Mouse (Mus musculus) heart, postnatal 0 days (tissue): ENCODE data around the gene Rps8. TPM values are rescaled to one million over a fixed set of nuclear protein-coding genes. Genes with fewer than 3 reads are reported as not detected.

Source experiments
- ATAC-seq: fragments of 200-750 bp; cut with Nextera tagmentation; 2 replicates; pipeline ENCODE4 v1.8.0; 2017; ENCODE audit warnings: low read depth, moderate number of reproducible peaks, moderate library complexity; ENCODE audit not compliant: insufficient read depth
- DNase-seq: peaks from one replicate; pipeline ENCODE4 v3.0.0-alpha.2; 2016; ENCODE audit warnings: low spot score
- H3K27ac ChIP-seq: fragments of 300-500 bp; sonication (generic); 2 replicates; pipeline ENCODE4 v1.5.1; 2014; ENCODE audit warnings: low read depth, mild to moderate bottlenecking
- H3K27me3 ChIP-seq: fragments of 300-500 bp; sonication (generic); 2 replicates; pipeline ENCODE4 v1.6.1; 2014; ENCODE audit warnings: low read length, mixed read lengths; ENCODE audit not compliant: control insufficient read depth, insufficient read depth
- H3K36me3 ChIP-seq: fragments of 300-500 bp; sonication (generic); replicated peaks from 2 replicates; pipeline ENCODE4 v1.6.1; 2014; ENCODE audit warnings: low read length, mixed read lengths; ENCODE audit not compliant: control insufficient read depth, insufficient read depth
- H3K4me1 ChIP-seq: fragments of 300-500 bp; sonication (generic); 2 replicates; pipeline ENCODE4 v1.6.1; 2014; ENCODE audit warnings: antibody characterized with exemption; ENCODE audit not compliant: control insufficient read depth, insufficient read depth
- H3K4me2 ChIP-seq: fragments of 300-500 bp; sonication (generic); 2 replicates; pipeline ENCODE4 v1.6.1; 2014; ENCODE audit warnings: low read depth, mild to moderate bottlenecking, low read length, moderate library complexity
- H3K4me3 ChIP-seq: fragments of 300-500 bp; sonication (generic); 2 replicates; pipeline ENCODE4 v1.5.1; 2014; ENCODE audit warnings: low read depth, low read length
- H3K9ac ChIP-seq: fragments of 300-500 bp; sonication (generic); replicated peaks from 2 replicates; pipeline ENCODE4 v1.6.1; 2014; ENCODE audit warnings: low read depth, low read length, mixed read lengths
- H3K9me3 ChIP-seq: fragments of 300-500 bp; sonication (generic); replicated peaks from 2 replicates; pipeline ENCODE4 v1.6.1; 2016; ENCODE audit warnings: low read length; ENCODE audit not compliant: control insufficient read depth
- CTCF ChIP-seq: IDR thresholded peaks from 2 replicates; pipeline ENCODE4 v1.5.1; 2016; ENCODE audit warnings: antibody characterized with exemption, control low read depth, low read depth
- EP300 ChIP-seq: IDR thresholded peaks from 2 replicates; pipeline ENCODE4 v1.6.1; 2016; ENCODE audit warnings: antibody characterized with exemption, low read depth
- WGBS: fragments of 180-500 bp; shearing (Covaris S2); extraction: QIAGEN DNeasy Blood & Tissue Kit; methylation state at CpG from one replicate; pipeline ENCODE4 v1.1.7; 2014; 5-methylcytosine and 5-hydroxymethylcytosine counted together
- polyA plus RNA-seq: library from polyadenylated mRNA; unstranded; fragments of >200 nt; fragmentation: Nextera tagmentation; extraction: Ambion mirVana; gene quantifications from 2 replicates; pipeline ENCODE4 v1.2.1, GENCODE M21; 2015
- total RNA-seq: library from RNA; depleted of rRNA; stranded (reverse); fragments of >200 nt; gene quantifications from 2 replicates; pipeline ENCODE4 v1.2.3, GENCODE M21; 2014; ENCODE audit warnings: low replicate concordance

Gene Rps8
- total and polyA plus RNA-seq, 2 experiments from 2014 or later: 456 to 752 TPM

DNA sequence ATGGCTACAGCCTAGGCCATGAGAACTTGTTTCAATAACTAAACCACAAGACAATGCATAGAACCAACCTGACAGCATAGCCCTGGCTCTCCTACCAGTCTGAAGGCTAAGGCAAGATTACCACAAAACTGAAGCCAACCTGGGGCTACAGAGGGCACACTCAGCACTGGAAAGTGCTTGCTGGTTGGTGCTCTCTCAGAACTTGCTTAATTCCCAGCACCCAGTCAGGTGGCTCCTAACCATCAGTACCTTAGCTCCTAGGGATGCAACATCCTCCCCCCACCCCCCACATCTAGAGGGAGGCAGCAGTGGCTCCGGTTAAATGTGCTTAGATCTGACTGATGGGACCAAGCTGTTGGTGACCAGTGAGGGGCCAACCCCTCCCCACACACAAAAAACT, 4.6 kb downstream of the Rps8 start:
- Histone ChIP-seq H3K27ac (no peak overlapping the region), H3K9me3 (no peaks in the 10 kb centered on the region), H3K4me2 (no peak overlapping the region), H3K27me3 (no peaks in the 10 kb centered on the region), H3K9ac (no peak overlapping the region), H3K36me3 (peaks cover 48% of the 10 kb centered on the region), H3K4me3 (no peak overlapping the region), H3K4me1 (peaks cover 7% of the 10 kb centered on the region; the same call in 1 of the 2 replicates)
- no peak for ATAC-seq
- no peak for TF ChIP-seq EP300
- no peak for TF ChIP-seq CTCF
- no peak for DNase-seq
- 50% methylated on average over 1 of the region's 1 CpGs for WGBS

DNA sequence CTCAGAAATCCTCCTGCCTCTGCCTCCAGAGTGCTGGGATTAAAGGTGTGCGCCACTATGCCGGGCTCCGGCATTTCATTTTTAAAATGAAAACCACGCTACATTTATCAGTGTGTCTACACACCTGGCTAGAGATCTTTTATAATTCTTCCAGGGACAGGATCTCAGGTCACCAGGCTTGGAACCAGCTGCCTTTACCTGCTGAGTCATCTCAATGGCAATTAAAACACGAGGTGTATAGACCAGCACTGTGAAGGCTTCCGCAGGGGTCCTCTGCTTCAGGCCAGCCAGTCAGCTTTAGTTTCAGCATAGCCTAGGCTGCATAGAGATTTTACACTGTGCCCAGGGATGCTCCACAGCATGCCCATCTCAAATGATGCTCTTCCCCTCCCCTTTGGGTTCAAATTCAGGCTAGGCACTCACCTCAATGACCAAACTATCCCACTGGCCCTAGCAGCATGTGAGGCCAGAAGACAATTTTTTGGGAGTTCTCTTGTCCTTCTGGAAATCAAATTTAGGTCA, 5.8 kb downstream of the Rps8 start:
- peaks cover 7% of the 10 kb centered on the region; the same call in 1 of the 2 replicates for H3K4me1 ChIP-seq
- H3K4me3 ChIP-seq: no peak overlapping the region
- H3K9me3 ChIP-seq: no peaks in the 10 kb centered on the region
- H3K4me2 ChIP-seq: no peak overlapping the region
- ATAC-seq (no peak), DNase-seq (no peak)
- no peak overlapping the region for H3K27ac ChIP-seq
- TF ChIP-seq CTCF (no peak), EP300 (no peak)
- H3K27me3 ChIP-seq: no peaks in the 10 kb centered on the region
- WGBS: 88% methylated on average over 6 of the region's 6 CpGs
- no peak overlapping the region for H3K9ac ChIP-seq
- H3K36me3 ChIP-seq: peaks cover 48% of the 10 kb centered on the region

DNA sequence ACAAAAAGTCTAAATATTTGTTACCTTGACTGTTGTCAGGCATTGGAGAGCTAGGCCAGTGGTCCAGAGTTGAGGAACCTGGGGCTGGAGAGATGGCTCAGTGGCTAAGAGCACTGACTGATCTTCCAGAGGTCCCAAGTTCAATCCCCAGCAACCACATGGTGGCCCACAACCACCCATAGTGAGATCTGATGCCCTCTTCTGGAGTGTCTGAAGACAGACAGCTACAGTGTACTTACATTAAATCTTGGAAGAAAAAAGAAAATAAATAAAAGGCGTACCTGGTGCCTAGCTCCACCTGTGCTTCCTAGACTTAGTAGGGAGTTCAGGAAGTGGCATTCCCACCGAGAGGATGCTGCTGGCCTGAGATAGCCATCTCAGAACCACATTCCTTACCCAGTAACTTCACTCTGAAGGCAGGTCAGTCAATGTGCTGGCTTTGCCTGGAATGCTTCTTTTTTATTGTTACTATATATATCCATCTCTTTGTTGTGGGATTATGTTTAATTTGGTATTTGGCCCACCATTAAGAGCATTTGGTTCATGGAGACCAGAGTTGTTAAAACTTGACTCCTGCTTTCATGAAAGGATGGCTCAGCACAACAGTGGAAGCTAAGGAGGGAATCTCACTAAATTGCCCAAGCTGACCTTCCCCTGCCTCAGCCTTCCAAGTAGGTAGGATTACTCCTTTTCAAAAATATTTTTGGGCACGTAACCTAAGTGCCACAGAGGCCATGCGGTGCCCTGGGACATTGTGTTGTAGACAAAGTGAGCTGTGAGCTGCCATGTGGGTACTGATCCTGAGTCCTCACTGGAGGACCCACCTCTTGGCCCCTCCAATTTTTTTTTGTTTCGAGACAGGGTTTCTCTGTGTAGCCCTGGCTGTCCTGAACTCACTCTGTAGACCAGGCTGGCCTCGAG, 6.5 kb downstream of the Rps8 start:
- TF ChIP-seq EP300 (no peak), CTCF (no peak)
- H3K4me1 ChIP-seq: peaks cover 7% of the 10 kb centered on the region; the same call in 1 of the 2 replicates
- no peaks in the 10 kb centered on the region for H3K9me3 ChIP-seq
- H3K27ac ChIP-seq: no peak overlapping the region
- no peak for ATAC-seq
- H3K36me3 ChIP-seq: peaks cover 46% of the 10 kb centered on the region
- 71% methylated on average over 6 of the region's 6 CpGs for WGBS
- no peak overlapping the region for H3K4me3 ChIP-seq
- no peak overlapping the region for H3K4me2 ChIP-seq
- H3K9ac ChIP-seq: no peak overlapping the region
- no peak for DNase-seq
- no peaks in the 10 kb centered on the region for H3K27me3 ChIP-seq

DNA sequence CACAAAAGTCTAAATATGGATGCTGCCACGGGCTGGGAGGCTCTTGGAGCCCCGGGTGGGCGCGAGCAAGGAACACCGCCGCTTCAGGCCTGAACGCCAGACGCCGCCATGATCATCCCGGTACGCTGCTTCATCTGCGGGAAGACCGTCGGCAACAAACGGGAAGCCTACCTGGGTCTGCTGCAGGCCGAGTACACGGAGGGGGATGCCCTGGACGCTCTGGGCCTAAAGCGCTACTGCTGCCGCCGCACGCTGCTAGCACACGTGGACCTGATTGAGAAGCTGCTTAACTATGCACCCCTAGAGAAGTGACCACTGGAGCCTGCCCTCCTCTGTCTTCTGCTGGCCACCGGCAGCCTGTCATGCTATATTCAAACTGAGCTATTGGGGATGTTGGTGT, 7.2 kb downstream of the Rps8 start:
- WGBS: 65% methylated on average over 24 of the region's 24 CpGs
- DNase-seq: no peak
- no peak overlapping the region for H3K4me2 ChIP-seq

DNA sequence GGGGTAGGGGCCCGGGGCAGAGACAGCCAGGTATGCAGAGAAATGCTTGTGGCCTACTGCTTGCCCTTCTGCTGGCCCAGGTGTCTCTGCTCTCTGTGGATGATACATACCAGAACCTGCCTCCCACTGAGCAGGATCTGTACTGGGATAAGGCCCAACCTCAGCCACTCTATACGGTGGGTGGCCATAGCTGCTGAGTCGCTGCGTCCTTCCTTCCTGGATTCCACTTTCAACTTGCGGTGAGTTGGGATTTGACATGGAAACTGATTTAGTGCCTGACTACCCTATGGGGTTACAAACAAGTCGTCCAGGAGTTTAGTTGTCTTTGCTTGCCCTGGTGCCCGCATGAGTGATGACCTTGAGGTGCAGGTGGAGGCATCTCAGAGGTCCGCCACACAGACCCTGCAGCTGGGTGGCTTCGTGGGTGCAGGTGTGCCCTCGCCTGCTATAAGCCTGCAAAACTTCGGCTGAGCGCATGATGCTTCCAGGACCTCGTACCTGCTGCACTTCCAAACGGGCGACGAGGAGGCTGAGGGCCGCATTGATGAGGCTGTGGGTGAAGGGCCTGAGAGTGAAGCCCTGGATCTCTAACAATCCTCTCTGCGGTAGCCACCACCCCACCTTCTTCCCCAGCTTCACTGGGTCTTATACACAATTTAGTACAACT, 7.9 kb downstream of the Rps8 start:
- TF ChIP-seq EP300 (no peak), CTCF (no peak)
- Histone ChIP-seq H3K4me3 (no peak overlapping the region), H3K27me3 (no peaks in the 10 kb centered on the region), H3K9me3 (no peaks in the 10 kb centered on the region), H3K36me3 (peaks cover 33% of the 10 kb centered on the region), H3K4me1 (peaks cover 4% of the 10 kb centered on the region; the same call in 1 of the 2 replicates), H3K27ac (no peak overlapping the region), H3K9ac (no peak overlapping the region), H3K4me2 (no peak overlapping the region)
- DNase-seq (no peak), ATAC-seq (no peak)
- 78% methylated on average over 18 of the region's 18 CpGs for WGBS

More for the DNA sequence above, 7.2 kb downstream of the Rps8 start:
- H3K27ac ChIP-seq: no peak overlapping the region
- no peak overlapping the region for H3K4me3 ChIP-seq
- ATAC-seq: no peak
- H3K27me3 ChIP-seq: no peaks in the 10 kb centered on the region
- H3K36me3 ChIP-seq: peaks cover 39% of the 10 kb centered on the region
- H3K4me1 ChIP-seq: peaks cover 7% of the 10 kb centered on the region; the same call in 1 of the 2 replicates
- TF ChIP-seq CTCF: no peak
- TF ChIP-seq EP300: no peak
- H3K9me3 ChIP-seq: no peaks in the 10 kb centered on the region
- no peak overlapping the region for H3K9ac ChIP-seq
